17 mouse cellular contexts compared by ENCODE assay signal in the genomic region with DNA sequence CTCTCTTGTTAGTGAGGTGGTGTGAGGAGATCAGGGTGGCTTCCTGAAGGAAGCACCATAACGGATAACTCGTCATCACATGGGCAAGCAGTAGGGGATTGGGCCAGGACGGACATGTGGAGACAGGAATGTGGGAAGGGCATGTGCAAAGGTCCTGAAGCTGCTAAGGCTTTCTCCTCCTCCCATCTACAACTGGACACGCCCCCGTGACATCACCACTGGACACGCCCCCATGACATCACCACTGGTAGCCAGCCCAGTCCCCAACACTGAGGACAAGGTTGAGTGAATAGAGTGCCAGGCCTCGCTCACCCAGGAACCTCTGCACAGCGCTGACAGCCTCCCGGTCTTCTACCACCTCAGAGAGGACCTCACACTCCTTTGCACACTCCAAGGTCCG. TPM values are rescaled to one million over a fixed set of nuclear protein-coding genes. Genes with fewer than 3 reads are reported as not detected.
DNase-seq lines count a peak whose midpoint lies in the region; ATAC-seq lines count a peak whose summit lies in the region.
"Had no signal": no experiment of that assay in that cellular context is flagged by ENCODE, and none has a peak within 500 bp of the region (broad histone marks: within the 10 kb centered on the region; RNA-seq: fewer than 3 reads in every experiment).

No protein-coding gene starts in this region.

- DNase-seq in adrenal gland, adult 2 months, result peak; percentile 52
- DNase-seq in adrenal gland, adult 8-10 months, result no peak
- DNase-seq in intestine, embryonic 14.5 days (ENCODE audit: low spot score), result no peak
- peak; percentile 25 for DNase-seq in 3T3-L1 (ENCODE audit: low read depth, low spot score)
- DNase-seq in gastrocnemius, postnatal 10 days, result no peak
- DNase-seq in layer of hippocampus, postnatal 25 days (ENCODE audit: extremely low spot score in 1 of 2, low spot score in 1 of 2), result no peak
- DNase-seq: heart, postnatal 10 days; kidney, adult 2 months; left cerebral cortex, postnatal 4 days; lung, adult 18-20 months; thymus, adult 18-20 months had no signal

- no peaks in the 10 kb centered on the region for H3K9me3 ChIP-seq in intestine, embryonic 14.5 days (ENCODE audit: control insufficient read depth, low read length)
- H3K9me3 ChIP-seq in intestine, embryonic 15.5 days, result no peaks in the 10 kb centered on the region

- ATAC-seq in intestine, embryonic 14.5 days (replicated peaks; ENCODE audit: low FRiP score, low TSS enrichment, low read depth), result 0 out of 2 replicates have a peak, but pooled peaks have one; percentile 17
- no peak for ATAC-seq in intestine, embryonic 15.5 days
- peak; percentile 44 for ATAC-seq in erythroblast, adult 5-6 weeks (replicated peaks; ENCODE audit: low FRiP score, poor library complexity, severe bottlenecking)

- H3K9ac ChIP-seq in intestine, embryonic 14.5 days (ENCODE audit: low read length), result no peak overlapping the region
- no peak overlapping the region for H3K9ac ChIP-seq in intestine, embryonic 15.5 days

- H3K27me3 ChIP-seq in intestine, embryonic 14.5 days (replicated peaks; ENCODE audit: control insufficient read depth, insufficient read depth, low read length), result no peaks in the 10 kb centered on the region
- H3K27me3 ChIP-seq in intestine, embryonic 15.5 days (replicated peaks), result 0 out of 2 replicates have a peak, but pooled peaks cover 8% of the 10 kb centered on the region

- 76% methylated on average over 10 of the region's 10 CpGs for WGBS in intestine, embryonic 14.5 days
- WGBS in intestine, embryonic 15.5 days, result 74% methylated on average over 10 of the region's 10 CpGs

- no peak overlapping the region for H3K27ac ChIP-seq in intestine, embryonic 14.5 days (ENCODE audit: low read depth)
- H3K27ac ChIP-seq in intestine, embryonic 15.5 days, result no peak overlapping the region
- H3K27ac ChIP-seq: macrophage had no signal

- H3K4me3 ChIP-seq in intestine, embryonic 14.5 days (ENCODE audit: low read depth, low read length), result no peak overlapping the region
- no peak overlapping the region for H3K4me3 ChIP-seq in intestine, embryonic 15.5 days (replicated peaks)

- H3K36me3 ChIP-seq in intestine, embryonic 14.5 days (ENCODE audit: control insufficient read depth, insufficient read depth, low read length), result no peaks in the 10 kb centered on the region
- no peaks in the 10 kb centered on the region for H3K36me3 ChIP-seq in intestine, embryonic 15.5 days

- no peaks in the 10 kb centered on the region for H3K4me1 ChIP-seq in intestine, embryonic 14.5 days (replicated peaks; ENCODE audit: control insufficient read depth, insufficient read depth, low read length)
- no peaks in the 10 kb centered on the region for H3K4me1 ChIP-seq in intestine, embryonic 15.5 days (replicated peaks)

- H3K4me2 ChIP-seq in intestine, embryonic 14.5 days (ENCODE audit: low read length), result no peak overlapping the region
- no peak overlapping the region for H3K4me2 ChIP-seq in intestine, embryonic 15.5 days (replicated peaks)

RNA-seq across cellular contexts. Expression of gene Sdsl, which starts 13.5 kb away (rescaled TPM):
- total RNA-seq in adrenal gland, adult 2 months (2021), result 10 to 100 TPM; 46.3 to 71.9 TPM
- 114 and 115 TPM in 2 replicates for polyA plus RNA-seq in adrenal gland, adult 2 months (2012; rRNA removed)
- 100 to 1,000 TPM in 3 of 4 experiments, 10 to 100 TPM in 1; 96.5 to 107 (median 105) TPM for total RNA-seq in adrenal gland, adult 8-10 months (2022)
- 8.4 and 9.9 TPM in 2 replicates for polyA plus RNA-seq in intestine, embryonic 14.5 days (2014; fragmentation: Nextera tagmentation; extraction: Ambion mirVana)
- 14.0 and 18.0 TPM in 2 replicates for polyA plus RNA-seq in intestine, embryonic 15.5 days (2015; fragmentation: Nextera tagmentation; extraction: Ambion mirVana)
- not detected in 2 replicates for total RNA-seq in erythroblast, adult 5-6 weeks (2015; ENCODE audit: low replicate concordance)
- 3.4 and 3.9 TPM in 2 replicates for total RNA-seq in erythroblast, adult 5-6 weeks (2017; ENCODE audit: low replicate concordance)
- total RNA-seq in gastrocnemius, postnatal 10 days (2021), result 1 to 10 TPM in 1 of 2 experiments, under 1 TPM in 1; 0.26 to 1.2 TPM
- total RNA-seq in layer of hippocampus, postnatal 25 days (2021), result 1 to 10 TPM; 7.1 to 9.1 TPM
- polyA plus RNA-seq: macrophage had no signal

RNA-seq across cellular contexts. Expression of gene Sds, which starts 17.2 kb away (rescaled TPM):
- under 1 TPM in 1 of 2 experiments, not detected in 1; 0.55 TPM for total RNA-seq in adrenal gland, adult 2 months (2021)
- 1.2 TPM in 1 of 2 replicates, not detected in the other for polyA plus RNA-seq in adrenal gland, adult 2 months (2012; rRNA removed)
- total RNA-seq in adrenal gland, adult 8-10 months (2022), result under 1 TPM in 1 of 4 experiments, not detected in 3; 0.35 TPM
- polyA plus RNA-seq in intestine, embryonic 14.5 days (2014; fragmentation: Nextera tagmentation; extraction: Ambion mirVana), result not detected in 2 replicates
- not detected in 2 replicates for polyA plus RNA-seq in intestine, embryonic 15.5 days (2015; fragmentation: Nextera tagmentation; extraction: Ambion mirVana)
- not detected in 2 replicates for total RNA-seq in erythroblast, adult 5-6 weeks (2015; ENCODE audit: low replicate concordance)
- total RNA-seq in erythroblast, adult 5-6 weeks (2017; ENCODE audit: low replicate concordance), result not detected in 2 replicates
- not detected for total RNA-seq in gastrocnemius, postnatal 10 days (2021)
- total RNA-seq in layer of hippocampus, postnatal 25 days (2021), result under 1 TPM in 1 of 2 experiments, not detected in 1; 0.22 TPM
- total RNA-seq: G1E; granulocyte monocyte progenitor cell, adult 5-6 weeks; heart, postnatal 10 days; left cerebral cortex, postnatal 4 days had no signal
- polyA plus RNA-seq: G1E; kidney, adult 2 months; macrophage; small intestine, adult 2 months had no signal

RNA-seq across cellular contexts. Expression of gene Lhx5, which starts 27.6 kb away (rescaled TPM):
- not detected for total RNA-seq in adrenal gland, adult 2 months (2021)
- not detected in 2 replicates for polyA plus RNA-seq in adrenal gland, adult 2 months (2012; rRNA removed)
- total RNA-seq in adrenal gland, adult 8-10 months (2022), result not detected
- not detected in 2 replicates for polyA plus RNA-seq in intestine, embryonic 14.5 days (2014; fragmentation: Nextera tagmentation; extraction: Ambion mirVana)
- 0.08 TPM in 1 of 2 replicates, not detected in the other for polyA plus RNA-seq in intestine, embryonic 15.5 days (2015; fragmentation: Nextera tagmentation; extraction: Ambion mirVana)
- total RNA-seq in erythroblast, adult 5-6 weeks (2015; ENCODE audit: low replicate concordance), result not detected in 2 replicates
- not detected in 2 replicates for total RNA-seq in erythroblast, adult 5-6 weeks (2017; ENCODE audit: low replicate concordance)
- not detected for total RNA-seq in gastrocnemius, postnatal 10 days (2021)
- total RNA-seq in layer of hippocampus, postnatal 25 days (2021), result not detected
- total RNA-seq: granulocyte monocyte progenitor cell, adult 5-6 weeks; heart, postnatal 10 days had no signal
- polyA plus RNA-seq: G1E; kidney, adult 2 months; macrophage had no signal

RNA-seq across cellular contexts. Expression of gene Plbd2, which starts 44.3 kb away (rescaled TPM):
- 10 to 100 TPM; 85.2 to 91.3 TPM for total RNA-seq in adrenal gland, adult 2 months (2021)
- polyA plus RNA-seq in adrenal gland, adult 2 months (2012; rRNA removed), result 70.2 and 92.9 TPM in 2 replicates
- 100 to 1,000 TPM in 2 of 4 experiments, 10 to 100 TPM in 2; 97.4 to 106 (median 100) TPM for total RNA-seq in adrenal gland, adult 8-10 months (2022)
- polyA plus RNA-seq in intestine, embryonic 14.5 days (2014; fragmentation: Nextera tagmentation; extraction: Ambion mirVana), result 36.5 and 42.1 TPM in 2 replicates
- 49.8 and 50.2 TPM in 2 replicates for polyA plus RNA-seq in intestine, embryonic 15.5 days (2015; fragmentation: Nextera tagmentation; extraction: Ambion mirVana)
- total RNA-seq in erythroblast, adult 5-6 weeks (2015; ENCODE audit: low replicate concordance), result 1.7 and 7.7 TPM in 2 replicates
- 1.4 and 3.8 TPM in 2 replicates for total RNA-seq in erythroblast, adult 5-6 weeks (2017; ENCODE audit: low replicate concordance)
- 10 to 100 TPM; 36.7 to 38.0 TPM for total RNA-seq in gastrocnemius, postnatal 10 days (2021)
- 10 to 100 TPM; 61.5 to 70.3 TPM for total RNA-seq in layer of hippocampus, postnatal 25 days (2021)

RNA-seq across cellular contexts. Expression of gene Slc8b1, which starts 51.8 kb away (rescaled TPM):
- 10 to 100 TPM; 25.5 to 46.3 TPM for total RNA-seq in adrenal gland, adult 2 months (2021)
- 40.1 and 49.3 TPM in 2 replicates for polyA plus RNA-seq in adrenal gland, adult 2 months (2012; rRNA removed)
- 10 to 100 TPM; 29.5 to 36.7 (median 34.1) TPM for total RNA-seq in adrenal gland, adult 8-10 months (2022)
- polyA plus RNA-seq in intestine, embryonic 14.5 days (2014; fragmentation: Nextera tagmentation; extraction: Ambion mirVana), result 3.3 and 3.8 TPM in 2 replicates
- polyA plus RNA-seq in intestine, embryonic 15.5 days (2015; fragmentation: Nextera tagmentation; extraction: Ambion mirVana), result 6.2 and 6.6 TPM in 2 replicates
- 14.2 and 17.1 TPM in 2 replicates for total RNA-seq in erythroblast, adult 5-6 weeks (2015; ENCODE audit: low replicate concordance)
- total RNA-seq in erythroblast, adult 5-6 weeks (2017; ENCODE audit: low replicate concordance), result 6.1 and 8.4 TPM in 2 replicates
- 10 to 100 TPM; 15.1 to 20.0 TPM for total RNA-seq in gastrocnemius, postnatal 10 days (2021)
- total RNA-seq in layer of hippocampus, postnatal 25 days (2021), result 10 to 100 TPM in 1 of 2 experiments, 1 to 10 TPM in 1; 6.5 to 14.3 TPM

Comparison
In these comparisons a context has a peak if more than half of its experiments do, and no peak if none do; other contexts are left out.
1. DNase-seq: peak in adrenal gland, adult 2 months (single experiment) and 3T3-L1 (single experiment); none in adrenal gland, adult 8-10 months (single experiment), intestine, embryonic 14.5 days (single experiment), gastrocnemius, postnatal 10 days (single experiment) and layer of hippocampus, postnatal 25 days (0 of 2).
2. RNA of gene Sdsl, which starts 13.5 kb away (total RNA-seq): 96.5 to 107 TPM in adrenal gland, adult 8-10 months and 46.3 to 71.9 TPM in adrenal gland, adult 2 months; 7.1 to 9.1 TPM in layer of hippocampus, postnatal 25 days, 3.4 to 3.9 TPM in erythroblast, adult 5-6 weeks and 0.26 to 1.2 TPM in gastrocnemius, postnatal 10 days; every median in the first group is over 4 times any median in the second.